Mouse (Mus musculus) limb, embryonic 14.5 days (tissue): ENCODE data around the gene Kdm7a. TPM values are rescaled to one million over a fixed set of nuclear protein-coding genes. Genes with fewer than 3 reads are reported as not detected.

Source experiments
- ATAC-seq: fragments of 200-750 bp; cut with Nextera tagmentation; 2 replicates; pipeline ENCODE4 v1.8.0; 2017; ENCODE audit warnings: low read depth, moderate number of reproducible peaks, moderate TSS enrichment; ENCODE audit not compliant: low FRiP score
- DNase-seq: peaks from one replicate; pipeline ENCODE4 v3.0.0-alpha.2; 2015; ENCODE audit warnings: low spot score
- H3K27ac ChIP-seq: fragments of 300-500 bp; sonication (generic); replicated peaks from 2 replicates; pipeline ENCODE4 v1.5.1; 2014; ENCODE audit warnings: low read depth, mild to moderate bottlenecking, low read length, moderate library complexity, mixed read lengths
- H3K27me3 ChIP-seq: fragments of 300-500 bp; sonication (generic); 2 replicates; pipeline ENCODE4 v1.6.1; 2014; ENCODE audit warnings: low read length, mixed read lengths; ENCODE audit not compliant: control insufficient read depth, insufficient read depth
- H3K36me3 ChIP-seq: fragments of 300-500 bp; sonication (generic); 2 replicates; pipeline ENCODE4 v1.6.1; 2014; ENCODE audit warnings: mild to moderate bottlenecking, low read length, moderate library complexity, mixed read lengths; ENCODE audit not compliant: control insufficient read depth, insufficient read depth
- H3K4me1 ChIP-seq: fragments of 300-500 bp; sonication (generic); 2 replicates; pipeline ENCODE4 v1.6.1; 2014; ENCODE audit warnings: antibody characterized with exemption, low read length, mixed read lengths; ENCODE audit not compliant: control insufficient read depth, insufficient read depth
- H3K4me2 ChIP-seq: fragments of 300-500 bp; sonication (generic); replicated peaks from 2 replicates; pipeline ENCODE4 v1.6.1; 2014; ENCODE audit warnings: low read depth, mild to moderate bottlenecking, low read length, moderate library complexity; ENCODE audit not compliant: severe bottlenecking
- H3K4me3 ChIP-seq: fragments of 300-500 bp; sonication (generic); replicated peaks from 2 replicates; pipeline ENCODE4 v1.5.1; 2014; ENCODE audit warnings: low read length
- H3K9ac ChIP-seq: fragments of 300-500 bp; sonication (generic); 2 replicates; pipeline ENCODE4 v1.6.1; 2014; ENCODE audit warnings: mild to moderate bottlenecking, low read depth, low read length, moderate library complexity; ENCODE audit not compliant: severe bottlenecking
- H3K9me3 ChIP-seq: fragments of 300-500 bp; sonication (generic); 2 replicates; pipeline ENCODE4 v1.6.1; 2016; ENCODE audit warnings: low read length; ENCODE audit not compliant: control insufficient read depth
- POLR2A ChIP-seq: fragments of 200-500 bp; IDR thresholded peaks from 2 replicates; pipeline ENCODE4 v1.8.0; 2012; ENCODE audit warnings: inconsistent platforms, mild to moderate bottlenecking, moderate library complexity, borderline replicate concordance; ENCODE audit not compliant: insufficient read depth, insufficient read length; ENCODE audit errors: extremely low read depth
- WGBS: fragments of 180-500 bp; shearing (Covaris S2); extraction: QIAGEN DNeasy Blood & Tissue Kit; methylation state at CpG from one replicate; pipeline ENCODE4 v1.1.7; 2014; 5-methylcytosine and 5-hydroxymethylcytosine counted together
- polyA plus RNA-seq, 2 experiments: library from polyadenylated mRNA; depleted of rRNA in 1 of 2; stranded (reverse) in 1 of 2; unstranded in 1 of 2; fragments of >200 nt; fragmentation: Nextera tagmentation in 1 of 2; extraction: Ambion mirVana in 1 of 2; gene quantifications; 2 replicates each; pipeline versions ENCODE4 v1.2.1 to v1.2.3; 2012 to 2014

Kdm7a gene
- polyA plus RNA-seq, 2 experiments, result 6.3 to 6.4 TPM

- no peaks in the 10 kb centered on the region for H3K27me3 ChIP-seq
- no peak overlapping the region for H3K4me3 ChIP-seq
- no peak overlapping the region for H3K9ac ChIP-seq
- H3K9me3 ChIP-seq, result no peaks in the 10 kb centered on the region
- H3K27ac ChIP-seq, result no peak overlapping the region
- no peak overlapping the region for H3K4me2 ChIP-seq
- no peak for TF ChIP-seq POLR2A
- peaks cover 4% of the 10 kb centered on the region; the same call in 1 of the 2 replicates for H3K4me1 ChIP-seq
- ATAC-seq, result no peak
- no peaks in the 10 kb centered on the region for H3K36me3 ChIP-seq
- no peak for DNase-seq
- 74% methylated on average over 5 of the region's 5 CpGs for WGBS
Observed at GRCm38 (mm10) chr6:39222487-39222886, 15.9 kb upstream of the Kdm7a start.

- TF ChIP-seq POLR2A, result no peak
- H3K9ac ChIP-seq, result no peak overlapping the region
- H3K4me3 ChIP-seq, result no peak overlapping the region
- no peak overlapping the region for H3K4me2 ChIP-seq
- no peaks in the 10 kb centered on the region for H3K27me3 ChIP-seq
- ATAC-seq (no peak), DNase-seq (no peak)
- WGBS, result 87% methylated on average over 2 of the region's 2 CpGs
- no peak overlapping the region for H3K27ac ChIP-seq
- H3K36me3 ChIP-seq, result no peaks in the 10 kb centered on the region
- H3K4me1 ChIP-seq, result no peaks in the 10 kb centered on the region
- no peaks in the 10 kb centered on the region for H3K9me3 ChIP-seq
Observed at GRCm38 (mm10) chr6:39217961-39218360, 11.4 kb upstream of the Kdm7a start.

GRCm38 (mm10) chr6:39217138-39217537, 10.5 kb upstream of the Kdm7a start:
- no peak for TF ChIP-seq POLR2A
- no peak overlapping the region for H3K4me3 ChIP-seq
- H3K9me3 ChIP-seq, result no peaks in the 10 kb centered on the region
- DNase-seq (no peak), ATAC-seq (no peak)
- H3K27ac ChIP-seq, result no peak overlapping the region
- H3K4me2 ChIP-seq, result no peak overlapping the region
- 93% methylated on average over 3 of the region's 3 CpGs for WGBS
- no peaks in the 10 kb centered on the region for H3K4me1 ChIP-seq
- H3K27me3 ChIP-seq, result no peaks in the 10 kb centered on the region
- no peaks in the 10 kb centered on the region for H3K36me3 ChIP-seq
- no peak overlapping the region for H3K9ac ChIP-seq

GRCm38 (mm10) chr6:39214949-39215606, 8.5 kb upstream of the Kdm7a start:
- DNase-seq, result no peak

GRCm38 (mm10) chr6:39209677-39210076, 3.1 kb upstream of the Kdm7a start:
- DNase-seq (no peak), ATAC-seq (no peak)
- Histone ChIP-seq H3K9me3 (no peaks in the 10 kb centered on the region), H3K4me3 (no peak overlapping the region), H3K9ac (no peak overlapping the region), H3K4me2 (no peak overlapping the region), H3K27ac (no peak overlapping the region), H3K4me1 (no peaks in the 10 kb centered on the region; the same call in 1 of the 2 replicates), H3K27me3 (no peaks in the 10 kb centered on the region), H3K36me3 (no peaks in the 10 kb centered on the region)
- WGBS, result 73% methylated on average over 4 of the region's 4 CpGs
- TF ChIP-seq POLR2A, result no peak

More at GRCm38 (mm10) chr6:39214949-39215606, 8.5 kb upstream of the Kdm7a start:
- H3K4me1 ChIP-seq, result no peaks in the 10 kb centered on the region
- H3K27ac ChIP-seq, result no peak overlapping the region
- H3K36me3 ChIP-seq, result no peaks in the 10 kb centered on the region
- H3K27me3 ChIP-seq, result no peaks in the 10 kb centered on the region
- 80% methylated on average over 5 of the region's 5 CpGs for WGBS
- no peak for TF ChIP-seq POLR2A
- no peak for ATAC-seq
- H3K9me3 ChIP-seq, result no peaks in the 10 kb centered on the region
- H3K4me2 ChIP-seq, result no peak overlapping the region
- H3K4me3 ChIP-seq, result no peak overlapping the region
- H3K9ac ChIP-seq, result no peak overlapping the region
